Mouse (Mus musculus) CH12.LX (cell line): ENCODE measurements around the gene S100b. TPM values are rescaled to one million over a fixed set of nuclear protein-coding genes. Genes with fewer than 3 reads are reported as not detected.

Experiments used
- DNase-seq: peaks from one replicate; pipeline ENCODE4 v3.0.0-alpha.2; 2013; ENCODE audit errors: extremely low read depth
- H3K27ac ChIP-seq: 2 replicates; pipeline ENCODE4 v1.5.1; 2012; ENCODE audit warnings: low read depth, mild to moderate bottlenecking, control low read depth, moderate library complexity; ENCODE audit not compliant: insufficient read depth
- H3K27me3 ChIP-seq: replicated peaks from 2 replicates; pipeline ENCODE3; 2012; ENCODE audit warnings: inconsistent platforms
- H3K36me3 ChIP-seq, 2 experiments: replicated peaks in 1 of 2; 2 replicates each; pipeline versions ENCODE3 to v1.6.1; 2012; ENCODE audit warnings: inconsistent platforms in 1 of 2, low read length in 1 of 2, mild to moderate bottlenecking in 1 of 2, mixed read lengths in 1 of 2, moderate library complexity in 1 of 2; ENCODE audit not compliant: control insufficient read depth in 1 of 2, insufficient read depth in 1 of 2
- H3K4me1 ChIP-seq, 2 experiments: 2 replicates each; pipeline ENCODE4 v1.6.1; 2012; ENCODE audit warnings: inconsistent platforms in 1 of 2, moderate library complexity in 1 of 2; ENCODE audit not compliant: insufficient read depth in 2 of 2, control insufficient read depth in 1 of 2
- H3K4me2 ChIP-seq: 2 replicates; pipeline ENCODE4 v1.6.1; 2012; ENCODE audit warnings: low read depth, mild to moderate bottlenecking, control low read depth; ENCODE audit not compliant: poor library complexity, insufficient read depth, severe bottlenecking
- H3K4me3 ChIP-seq, 3 experiments: fragments of 150-350 bp in 1 of 3; sonication (generic) in 1 of 3; replicated peaks in 1 of 3; 2 replicates each; pipeline versions ENCODE3 to v1.5.1; 2011 to 2012; ENCODE audit warnings: low read depth in 2 of 3, low read length in 2 of 3, mild to moderate bottlenecking in 2 of 3, moderate library complexity in 2 of 3, control low read depth in 1 of 3, improper control_type of control experiment in 1 of 3, inconsistent platforms in 1 of 3, mixed read lengths in 1 of 3; ENCODE audit not compliant: poor library complexity in 1 of 3
- H3K79me2 ChIP-seq: replicated peaks from 2 replicates; pipeline ENCODE4 v1.6.1; 2012; ENCODE audit warnings: mild to moderate bottlenecking, moderate library complexity; ENCODE audit not compliant: control insufficient read depth, poor library complexity, insufficient read depth, severe bottlenecking; ENCODE audit errors: extremely low read depth
- H3K9ac ChIP-seq: 2 replicates; pipeline ENCODE4 v1.6.1; 2012; ENCODE audit warnings: low read depth, mild to moderate bottlenecking, control low read depth, moderate library complexity; ENCODE audit not compliant: insufficient read depth
- H3K9me3 ChIP-seq: replicated peaks from 2 replicates; pipeline ENCODE3; 2012; ENCODE audit warnings: low read length, inconsistent platforms, mixed read lengths
- BHLHE40 ChIP-seq: IDR thresholded peaks from 2 replicates; pipeline ENCODE4 v1.6.1; 2011; ENCODE audit warnings: mild to moderate bottlenecking, low read depth, low read length, improper control_type of control experiment
- CHD1 ChIP-seq: IDR thresholded peaks from 2 replicates; pipeline ENCODE4 v1.6.1; 2012; ENCODE audit warnings: low read depth, low read length, improper control_type of control experiment, inconsistent platforms
- E2F4 ChIP-seq: IDR thresholded peaks from 2 replicates; pipeline ENCODE4 v1.6.1; 2011; ENCODE audit warnings: low read depth, low read length, improper control_type of control experiment; ENCODE audit not compliant: insufficient replicate concordance
- ELF1 ChIP-seq: IDR thresholded peaks from 2 replicates; pipeline ENCODE4 v1.6.1; 2014; ENCODE audit warnings: low read depth, mild to moderate bottlenecking, inconsistent platforms, low read length, improper control_type of control experiment
- EP300 ChIP-seq: IDR thresholded peaks from 2 replicates; pipeline ENCODE4 v1.6.1; 2011; ENCODE audit warnings: low read length, improper control_type of control experiment
- ETS1 ChIP-seq: conservative IDR thresholded peaks from 2 replicates; pipeline ENCODE4 v1.6.1; 2012; ENCODE audit warnings: low read depth, mild to moderate bottlenecking, inconsistent platforms, low read length, improper control_type of control experiment, moderate library complexity
- GABPA ChIP-seq: IDR thresholded peaks from 2 replicates; pipeline ENCODE4 v1.6.1; 2012; ENCODE audit warnings: low read depth, low read length, improper control_type of control experiment, inconsistent platforms; ENCODE audit not compliant: insufficient replicate concordance
- IRF4 ChIP-seq: IDR thresholded peaks from 2 replicates; pipeline ENCODE4 v1.6.1; 2014; ENCODE audit warnings: low read depth, mild to moderate bottlenecking, inconsistent platforms, low read length, improper control_type of control experiment
- JUND ChIP-seq: conservative IDR thresholded peaks from 2 replicates; pipeline ENCODE4 v1.6.1; 2011; ENCODE audit warnings: low read depth, low read length, improper control_type of control experiment
- KAT2A ChIP-seq: IDR thresholded peaks from 2 replicates; pipeline ENCODE4 v1.6.1; 2012; ENCODE audit warnings: low read length, improper control_type of control experiment, inconsistent platforms; ENCODE audit not compliant: insufficient replicate concordance
- MAFK ChIP-seq: IDR thresholded peaks from 2 replicates; pipeline ENCODE4 v1.6.1; 2011; ENCODE audit warnings: low read length, improper control_type of control experiment; ENCODE audit not compliant: insufficient replicate concordance
- MAX ChIP-seq: IDR thresholded peaks from 2 replicates; pipeline ENCODE4 v1.6.1; 2011; ENCODE audit warnings: low read length, improper control_type of control experiment
- MAZ ChIP-seq: IDR thresholded peaks from 2 replicates; pipeline ENCODE4 v1.6.1; 2012; ENCODE audit warnings: low read depth, mild to moderate bottlenecking, inconsistent platforms, low read length, improper control_type of control experiment, moderate library complexity
- MEF2A ChIP-seq: IDR thresholded peaks from 2 replicates; pipeline ENCODE4 v1.6.1; 2014; ENCODE audit warnings: low read depth, mild to moderate bottlenecking, inconsistent platforms, low read length, improper control_type of control experiment, borderline replicate concordance
- MXI1 ChIP-seq: IDR thresholded peaks from 2 replicates; pipeline ENCODE4 v1.6.1; 2011; ENCODE audit warnings: mild to moderate bottlenecking, low read depth, low read length, improper control_type of control experiment
- MYC ChIP-seq: IDR thresholded peaks from 2 replicates; pipeline ENCODE4 v1.6.1; 2011; ENCODE audit warnings: low read depth, mild to moderate bottlenecking, improper control_type of control experiment, low read length
- NELFE ChIP-seq: IDR thresholded peaks from 2 replicates; pipeline ENCODE4 v1.6.1; 2011; ENCODE audit warnings: low read depth, low read length, improper control_type of control experiment
- PAX5 ChIP-seq: IDR thresholded peaks from 2 replicates; pipeline ENCODE4 v1.6.1; 2012; ENCODE audit warnings: low read length, inconsistent platforms, mixed read lengths
- POLR2A ChIP-seq: IDR thresholded peaks from 2 replicates; pipeline ENCODE4 v1.6.1; 2011; ENCODE audit warnings: low read depth, mild to moderate bottlenecking, improper control_type of control experiment, low read length
- RAD21 ChIP-seq: IDR thresholded peaks from 2 replicates; pipeline ENCODE4 v1.6.1; 2011; ENCODE audit warnings: low read depth, mild to moderate bottlenecking, low read length, improper control_type of control experiment, moderate library complexity
- SMC3 ChIP-seq: IDR thresholded peaks from 2 replicates; pipeline ENCODE4 v1.6.1; 2011; ENCODE audit warnings: low read depth, low read length, improper control_type of control experiment
- TCF12 ChIP-seq: IDR thresholded peaks from 2 replicates; pipeline ENCODE4 v1.6.1; 2014; ENCODE audit warnings: low read depth, mild to moderate bottlenecking, inconsistent platforms, low read length, improper control_type of control experiment
- USF1 ChIP-seq: IDR thresholded peaks from 2 replicates; pipeline ENCODE4 v1.6.1; 2014; ENCODE audit warnings: low read depth, mild to moderate bottlenecking, inconsistent platforms, low read length, improper control_type of control experiment
- USF2 ChIP-seq: conservative IDR thresholded peaks from 2 replicates; pipeline ENCODE4 v1.6.1; 2011; ENCODE audit warnings: low read depth, low read length, improper control_type of control experiment
- ZC3H11A ChIP-seq: IDR thresholded peaks from 2 replicates; pipeline ENCODE4 v1.6.1; 2012; ENCODE audit warnings: low read depth, mild to moderate bottlenecking, inconsistent platforms, low read length, improper control_type of control experiment
- ZKSCAN1 ChIP-seq: IDR thresholded peaks from 2 replicates; pipeline ENCODE4 v1.6.1; 2012; ENCODE audit warnings: low read depth, inconsistent platforms, low read length, improper control_type of control experiment, borderline replicate concordance
- ZMIZ1 ChIP-seq: IDR thresholded peaks from 2 replicates; pipeline ENCODE4 v1.6.1; 2012; ENCODE audit warnings: low read depth, mild to moderate bottlenecking, inconsistent platforms, low read length, improper control_type of control experiment
- ZNF384 ChIP-seq: IDR thresholded peaks from 2 replicates; pipeline ENCODE4 v1.6.1; 2012; ENCODE audit warnings: low read depth, low read length, improper control_type of control experiment, inconsistent platforms
- dilution Hi-C: fragments of 300-500 bp; cut with MboI; formaldehyde crosslinking; loops from 2 replicates; pipeline ENCODE4 v1.14.3; 2020; ENCODE audit warnings: low sequenced_read_pairs; ENCODE audit not compliant: extremely low pct_unique_long_range_greater_than_20kb, extremely low pct_ligation_motif_present
- in situ Hi-C: fragments of 300-500 bp; cut with MboI; formaldehyde crosslinking; loops from 3 replicates; pipeline ENCODE4 v1.14.3; 2019; ENCODE audit warnings: low sequenced_read_pairs, low pct_ligation_motif_present, low pct_unique_long_range_greater_than_20kb, mixed read lengths
- polyA plus RNA-seq: library from polyadenylated mRNA; unstranded; fragments of >175 nt; gene quantifications from 2 replicates; pipeline ENCODE4 v1.2.1, GENCODE M21; 2012; ENCODE audit warnings: low read depth; ENCODE audit not compliant: insufficient read length
- total RNA-seq, 2 experiments: library from RNA; depleted of rRNA; stranded (reverse); fragments of 300-350 nt in 1 of 2; fragments of >200 nt in 1 of 2; gene quantifications; 2 replicates each; pipeline ENCODE4 v1.2.3; 2012 to 2014

Gene S100b
- total and polyA plus RNA-seq, 3 experiments, result not detected

- in situ Hi-C loops, result no loop called here
- Histone ChIP-seq H3K4me1 (peaks cover 0 to 6% of the 10 kb centered on the region in 2 experiments; a peak in 1 of 4 replicates), H3K9ac (no peak overlapping the region), H3K27ac (no peak overlapping the region), H3K79me2 (no peaks in the 10 kb centered on the region), H3K27me3 (no peaks in the 10 kb centered on the region), H3K4me3 (no peak overlapping the region), H3K9me3 (no peaks in the 10 kb centered on the region), H3K4me2 (no peak overlapping the region), H3K36me3 (no peaks in the 10 kb centered on the region)
- dilution Hi-C loops, result no loop called here
- TF ChIP-seq BHLHE40 (no peak), E2F4 (no peak), TCF12 (no peak), MAX (no peak), CHD1 (no peak), MAFK (no peak), SMC3 (no peak), IRF4 (no peak), MAZ (no peak), ZC3H11A (no peak), ZNF384 (no peak), POLR2A (no peak), ETS1 (no peak), ZMIZ1 (no peak), JUND (no peak), PAX5 (no peak), NELFE (no peak), USF1 (no peak), MXI1 (no peak)
- DNase-seq, result no peak
Observed at GRCm38 (mm10) chr10:76247960-76248646, 5.5 kb upstream of the S100b start.

- Histone ChIP-seq H3K36me3 (no peaks in the 10 kb centered on the region), H3K27me3 (no peaks in the 10 kb centered on the region), H3K27ac (no peak overlapping the region), H3K4me3 (no peak overlapping the region), H3K9ac (no peak overlapping the region), H3K79me2 (no peaks in the 10 kb centered on the region), H3K9me3 (no peaks in the 10 kb centered on the region), H3K4me1 (peaks cover 0 to 6% of the 10 kb centered on the region in 2 experiments; a peak in 1 of 4 replicates), H3K4me2 (no peak overlapping the region)
- in situ Hi-C loops (no loop called here), dilution Hi-C loops (no loop called here)
- no peak for TF ChIP-seq MEF2A
- no peak for TF ChIP-seq GABPA
- TF ChIP-seq JUND, result no peak
- TF ChIP-seq MYC, result no peak
- no peak for TF ChIP-seq KAT2A
- TF ChIP-seq ZKSCAN1, result no peak
- no peak for TF ChIP-seq ZNF384
- TF ChIP-seq RAD21, result no peak
- no peak for TF ChIP-seq MAZ
- no peak for TF ChIP-seq ELF1
- no peak for TF ChIP-seq USF2
- no peak for TF ChIP-seq ETS1
- no peak for TF ChIP-seq USF1
- TF ChIP-seq EP300, result no peak
- DNase-seq, result no peak
Observed at GRCm38 (mm10) chr10:76248647-76248968, 5.0 kb upstream of the S100b start.
